Mouse (Mus musculus) heart, adult 11 months (tissue): ENCODE measurements around the gene Fyn.

ENCODE experiments used
- DNase-seq: peaks from one replicate; pipeline ENCODE4 v3.0.0; 2022

Fyn gene

GRCm38 (mm10) chr10:39368572-39369135 lies at the start of gene Fyn:
Gene Fyn, plus strand, starts transcription at chr10:39368855.
- DNase-seq, result peak; percentile 83

GRCm38 (mm10) chr10:39320798-39321622 lies 47.6 kb upstream of the Fyn start:
- DNase-seq, result peak; percentile 96

GRCm38 (mm10) chr10:39321623-39321985 lies 47.1 kb upstream of the Fyn start:
- peak; percentile 90 for DNase-seq

- no peak for DNase-seq
Observed at GRCm38 (mm10) chr10:39322143-39322542, 46.5 kb upstream of the Fyn start.

- no peak for DNase-seq
Observed at GRCm38 (mm10) chr10:39324291-39324690, 44.4 kb upstream of the Fyn start.

GRCm38 (mm10) chr10:39328661-39329060 lies 40.0 kb upstream of the Fyn start:
- DNase-seq, result no peak

GRCm38 (mm10) chr10:39334320-39334719 lies 34.3 kb upstream of the Fyn start:
- no peak for DNase-seq

GRCm38 (mm10) chr10:39335880-39336279 lies 32.8 kb upstream of the Fyn start:
- DNase-seq, result no peak

GRCm38 (mm10) chr10:39339189-39339968 lies 29.3 kb upstream of the Fyn start:
- peak; percentile 35 for DNase-seq

GRCm38 (mm10) chr10:39339969-39340236 lies 28.8 kb upstream of the Fyn start:
- no peak for DNase-seq

GRCm38 (mm10) chr10:39343551-39343950 lies 25.1 kb upstream of the Fyn start:
- DNase-seq, result peak; percentile 92

- DNase-seq, result no peak
Observed at GRCm38 (mm10) chr10:39345921-39346320, 22.7 kb upstream of the Fyn start.

GRCm38 (mm10) chr10:39349781-39350364 lies 18.8 kb upstream of the Fyn start:
- no peak for DNase-seq

GRCm38 (mm10) chr10:39364196-39364595 lies 4.5 kb upstream of the Fyn start:
- peak; percentile 40 for DNase-seq

- peak; percentile 100 for DNase-seq
Observed at GRCm38 (mm10) chr10:39369502-39369931, 862 bp downstream of the Fyn start.

- DNase-seq, result peak; percentile 97
Observed at GRCm38 (mm10) chr10:39369977-39370785, 1.5 kb downstream of the Fyn start.

- DNase-seq, result no peak
Observed at GRCm38 (mm10) chr10:39370786-39371221, 2.1 kb downstream of the Fyn start.

- DNase-seq, result peak; percentile 83
Observed at GRCm38 (mm10) chr10:39371467-39371866, 2.8 kb downstream of the Fyn start.

GRCm38 (mm10) chr10:39371991-39372390 lies 3.3 kb downstream of the Fyn start:
- DNase-seq, result peak; percentile 51

GRCm38 (mm10) chr10:39376676-39377075 lies 8.0 kb downstream of the Fyn start:
- no peak for DNase-seq

GRCm38 (mm10) chr10:39377219-39377618 lies 8.6 kb downstream of the Fyn start:
- DNase-seq, result peak; percentile 76

GRCm38 (mm10) chr10:39378025-39378603 lies 9.5 kb downstream of the Fyn start:
- DNase-seq, result peak; percentile 95
